Mouse (Mus musculus) WW6 (cell line): Measurements from ENCODE around the gene Fry.
A peak's percentile ranks its signal among the peaks of the same experiment; 100 is the strongest.

Experiments used
- DNase-seq: peaks from one replicate; pipeline ENCODE4 v3.0.0-alpha.2; 2013; ENCODE audit warnings: low read depth, low spot score

Gene Fry

DNA sequence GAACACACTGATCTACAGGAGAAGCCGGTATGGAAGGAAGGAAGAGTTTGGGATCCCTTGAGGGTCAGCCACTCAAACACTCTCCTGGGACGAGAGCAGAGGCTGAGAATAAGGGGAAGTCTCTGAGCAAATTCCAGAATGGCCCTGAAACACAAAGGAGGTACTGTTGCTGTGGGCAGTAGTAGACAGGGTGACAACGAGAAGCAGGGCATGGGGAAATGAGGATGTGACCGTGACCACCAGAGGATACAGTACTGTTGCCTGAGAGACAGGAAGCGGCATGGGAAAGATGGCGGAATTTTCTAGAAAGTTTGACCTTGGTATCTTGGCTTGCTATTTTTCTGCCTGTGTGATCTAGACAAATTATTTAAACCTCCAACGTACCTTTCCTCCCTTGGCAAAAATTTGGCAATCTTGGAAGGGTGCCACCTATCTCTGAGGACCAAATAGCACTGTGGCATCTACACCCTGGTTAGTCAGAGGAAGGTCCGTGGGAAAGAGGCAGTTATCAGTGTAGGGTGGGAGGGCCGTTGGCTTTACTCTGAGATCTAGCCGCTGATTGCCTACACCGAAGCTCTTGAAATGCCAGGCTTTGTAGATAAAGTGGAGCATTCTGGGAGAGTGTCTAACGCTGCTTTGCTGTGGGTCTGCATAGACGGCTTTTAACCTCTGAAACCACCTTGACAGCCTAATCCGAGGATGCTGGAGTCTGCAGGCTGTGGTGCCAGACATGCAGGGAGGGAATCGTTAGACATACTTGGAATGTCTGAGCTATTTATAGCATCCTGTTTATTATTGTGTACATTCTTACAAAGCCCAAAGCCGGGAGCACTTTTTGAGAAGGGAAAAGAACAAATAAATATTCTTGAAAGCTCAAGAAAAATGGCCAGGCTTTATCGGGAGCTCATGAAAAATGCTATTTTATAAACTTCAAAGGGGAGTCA, 266.1 kb downstream of the Fry start:
- no peak for DNase-seq

DNA sequence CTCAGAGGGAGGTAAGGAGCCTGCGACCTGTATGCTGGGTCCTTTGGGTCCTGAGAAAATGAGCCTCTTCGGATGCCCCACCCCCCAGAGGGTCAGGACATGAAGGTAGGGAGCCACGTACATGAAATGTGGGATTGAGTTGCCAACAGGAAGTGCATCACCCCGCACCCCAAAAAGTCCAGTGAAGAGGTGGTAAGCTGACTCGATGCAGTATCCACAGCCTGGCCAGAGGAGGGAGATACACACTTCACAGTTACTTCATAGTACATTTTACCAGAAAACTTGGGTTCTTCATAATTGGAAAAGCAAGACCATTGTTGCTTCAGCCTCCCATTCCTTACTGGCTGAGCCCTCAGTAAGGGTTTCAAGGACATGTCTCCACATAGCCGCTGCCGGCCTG, 266.8 kb downstream of the Fry start:
- DNase-seq, result no peak

DNA sequence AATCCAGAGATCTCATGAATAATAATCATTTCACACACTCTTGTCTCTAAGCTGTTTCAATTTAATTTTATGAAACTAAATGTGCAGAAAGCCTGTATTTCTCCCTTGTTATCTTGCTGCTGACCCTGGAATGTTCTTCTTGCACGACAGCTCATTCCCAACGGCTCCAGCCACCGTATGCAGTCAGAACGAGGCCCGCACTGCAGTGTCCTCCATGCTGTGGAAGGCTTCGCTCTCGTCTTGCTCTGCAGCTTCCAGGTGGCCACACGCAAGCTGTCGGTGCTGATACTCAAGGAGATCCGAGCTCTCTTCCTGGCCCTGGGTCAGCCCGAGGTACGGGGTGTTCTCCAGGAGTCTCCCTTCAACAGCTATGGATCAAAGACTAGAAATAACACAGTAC, 270.2 kb downstream of the Fry start:
- DNase-seq, result no peak

GRCm38 (mm10) chr5:150389589-150390377, 271.3 kb downstream of the Fry start:
- DNase-seq, result no peak

DNA sequence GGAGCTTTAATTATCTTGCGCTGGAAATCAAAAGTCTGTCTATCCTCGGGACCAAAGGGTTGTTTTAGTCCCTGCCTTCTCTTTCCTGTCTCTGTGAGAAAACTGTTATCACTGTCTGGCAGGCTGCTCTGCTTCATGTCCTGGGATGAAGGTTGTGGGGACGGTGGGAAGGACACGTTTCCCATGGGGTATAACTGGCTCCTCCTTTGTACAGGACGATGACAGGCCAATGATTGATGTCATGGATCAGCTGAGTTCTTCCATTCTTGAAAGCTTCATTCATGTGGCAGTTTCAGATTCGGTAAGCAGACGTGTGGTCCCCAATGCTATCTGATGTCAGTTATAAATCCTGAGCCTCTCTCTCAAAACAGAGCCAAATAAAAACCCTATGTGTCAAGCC, 272.0 kb downstream of the Fry start:
- no peak for DNase-seq

- DNase-seq, result no peak
Observed at GRCm38 (mm10) chr5:150394645-150395044, 276.2 kb downstream of the Fry start.

DNA sequence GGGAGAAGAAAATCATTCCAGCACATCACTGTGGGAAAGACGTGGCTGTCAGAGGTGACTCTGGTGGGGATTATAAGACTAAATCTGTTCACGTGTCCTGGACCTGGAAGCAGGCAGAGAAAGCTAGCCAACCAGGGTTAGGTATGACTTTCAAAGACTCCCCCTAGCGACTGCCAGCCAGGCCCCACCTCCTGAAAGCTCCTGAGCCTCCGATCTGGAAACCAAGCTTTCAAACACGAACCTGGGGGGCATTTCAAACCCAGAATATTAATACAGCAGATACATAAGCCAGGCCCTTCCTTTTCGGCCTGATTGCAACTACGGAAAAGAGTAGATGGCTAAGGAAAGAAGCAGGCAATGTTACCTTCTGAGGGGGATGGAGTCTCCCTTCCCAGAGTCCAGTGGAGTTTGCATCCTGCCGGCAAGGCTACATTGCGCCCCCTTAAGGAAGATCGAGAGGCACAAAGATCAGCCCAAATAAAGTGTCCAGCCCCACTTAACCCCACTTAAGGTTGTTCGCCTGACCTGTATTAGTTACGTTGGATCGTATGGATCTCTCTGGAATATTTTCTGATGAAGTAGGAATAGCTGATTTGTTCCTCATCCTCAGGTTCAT, 284.5 kb downstream of the Fry start:
- DNase-seq, result peak; percentile 34

DNA sequence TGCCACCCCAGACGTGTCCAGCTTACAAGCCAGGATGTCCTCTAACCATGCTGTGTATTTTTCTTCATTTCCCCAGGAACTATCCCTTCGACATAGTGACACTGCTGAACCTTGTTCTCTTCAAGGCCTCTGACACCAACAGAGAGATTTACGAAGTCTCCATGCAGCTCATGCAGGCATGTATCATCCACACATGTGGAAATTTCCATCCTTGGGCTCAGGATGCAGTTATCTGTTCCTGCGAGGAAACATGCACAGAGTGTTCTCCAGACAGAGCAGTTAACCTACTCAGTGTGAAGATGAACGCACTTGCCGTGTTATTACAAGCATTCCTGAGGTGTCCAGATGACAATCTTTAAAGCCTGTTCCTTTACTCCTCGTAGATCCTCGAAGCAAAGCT, 286.4 kb downstream of the Fry start:
- DNase-seq, result no peak

- no peak for DNase-seq
Observed at GRCm38 (mm10) chr5:150408979-150409378, 290.5 kb downstream of the Fry start.

- DNase-seq, result no peak
Observed at GRCm38 (mm10) chr5:150409451-150410045, 291.1 kb downstream of the Fry start.

GRCm38 (mm10) chr5:150412750-150413450, 294.5 kb downstream of the Fry start:
- no peak for DNase-seq

DNA sequence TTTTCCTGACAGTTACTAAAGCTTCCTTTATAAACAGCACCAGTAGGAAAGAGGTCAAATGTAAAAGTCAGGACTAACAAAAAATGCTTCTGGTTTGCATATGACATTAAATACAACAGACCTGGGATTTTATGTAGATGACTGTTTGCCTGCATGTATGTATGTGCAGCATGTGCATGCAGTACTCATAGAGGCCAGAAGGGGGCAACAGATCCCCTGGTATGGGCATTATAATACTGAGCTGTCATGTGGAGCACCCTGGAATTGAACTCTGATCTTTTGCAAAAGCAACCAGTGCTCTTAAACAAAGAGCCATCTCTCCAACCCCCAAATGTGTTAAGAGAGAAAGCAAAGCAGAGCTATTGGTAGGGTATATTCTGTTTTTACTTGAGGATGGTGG, 296.4 kb downstream of the Fry start:
- no peak for DNase-seq

DNA sequence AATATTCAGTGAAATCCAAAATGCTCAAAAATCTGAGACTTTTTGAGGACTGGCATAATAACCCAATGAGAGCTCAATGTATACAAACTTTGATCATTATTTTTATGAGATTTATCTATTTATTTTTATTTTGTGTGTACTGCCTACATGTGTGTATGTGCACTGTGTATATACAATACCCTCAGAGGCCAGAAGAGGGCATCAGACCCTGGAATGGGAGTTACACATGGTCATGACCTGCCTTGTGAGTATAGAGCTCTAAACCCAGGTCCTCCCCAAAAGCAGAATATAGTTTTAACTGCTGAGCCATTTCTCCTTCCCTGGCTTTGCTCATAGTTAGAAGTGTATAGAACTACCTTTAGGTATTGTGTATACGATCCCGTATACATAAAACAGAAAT, 298.8 kb downstream of the Fry start:
- no peak for DNase-seq

DNA sequence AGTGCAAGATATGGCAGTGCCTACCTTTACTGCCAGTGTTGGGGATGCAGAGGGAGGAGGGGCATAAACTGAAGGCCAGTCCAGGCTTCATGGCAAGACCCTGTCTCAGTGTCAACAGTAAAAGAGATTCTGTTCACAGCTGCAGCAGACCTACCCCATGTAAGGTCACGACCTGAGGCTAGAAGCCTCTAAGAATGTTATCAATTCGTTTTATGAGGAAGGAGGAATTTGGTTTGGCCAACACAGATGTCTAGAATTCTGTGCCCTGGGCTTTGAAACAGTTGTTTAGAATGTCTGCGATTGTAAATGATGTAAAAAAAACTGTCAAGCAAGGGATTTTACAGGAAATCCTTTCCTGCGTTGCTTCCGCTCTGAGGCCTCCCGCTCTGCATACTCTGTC, 299.6 kb downstream of the Fry start:
- no peak for DNase-seq

GRCm38 (mm10) chr5:150425038-150425437, 306.6 kb downstream of the Fry start:
- no peak for DNase-seq

GRCm38 (mm10) chr5:150426595-150426994, 308.1 kb downstream of the Fry start:
- no peak for DNase-seq

DNA sequence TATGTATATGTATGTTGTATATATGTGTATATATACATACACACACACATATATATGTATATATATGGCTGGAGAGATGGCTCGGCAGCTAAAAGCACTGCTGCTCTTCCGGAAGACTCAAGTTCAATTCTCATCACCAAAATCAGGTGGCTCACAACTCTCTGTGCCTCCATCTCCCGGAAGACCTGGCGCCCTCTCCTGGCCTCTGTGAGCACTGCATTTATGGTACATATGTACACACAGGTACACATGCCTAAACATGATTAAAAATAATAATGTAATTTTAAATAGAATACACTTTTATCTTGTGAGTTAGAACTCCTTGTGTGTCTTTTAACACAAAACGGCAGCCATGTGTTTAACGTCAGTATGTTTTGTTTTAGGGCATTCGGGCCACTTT, 312.8 kb downstream of the Fry start:
- no peak for DNase-seq

GRCm38 (mm10) chr5:150432960-150433359, 314.5 kb downstream of the Fry start:
- no peak for DNase-seq

DNA sequence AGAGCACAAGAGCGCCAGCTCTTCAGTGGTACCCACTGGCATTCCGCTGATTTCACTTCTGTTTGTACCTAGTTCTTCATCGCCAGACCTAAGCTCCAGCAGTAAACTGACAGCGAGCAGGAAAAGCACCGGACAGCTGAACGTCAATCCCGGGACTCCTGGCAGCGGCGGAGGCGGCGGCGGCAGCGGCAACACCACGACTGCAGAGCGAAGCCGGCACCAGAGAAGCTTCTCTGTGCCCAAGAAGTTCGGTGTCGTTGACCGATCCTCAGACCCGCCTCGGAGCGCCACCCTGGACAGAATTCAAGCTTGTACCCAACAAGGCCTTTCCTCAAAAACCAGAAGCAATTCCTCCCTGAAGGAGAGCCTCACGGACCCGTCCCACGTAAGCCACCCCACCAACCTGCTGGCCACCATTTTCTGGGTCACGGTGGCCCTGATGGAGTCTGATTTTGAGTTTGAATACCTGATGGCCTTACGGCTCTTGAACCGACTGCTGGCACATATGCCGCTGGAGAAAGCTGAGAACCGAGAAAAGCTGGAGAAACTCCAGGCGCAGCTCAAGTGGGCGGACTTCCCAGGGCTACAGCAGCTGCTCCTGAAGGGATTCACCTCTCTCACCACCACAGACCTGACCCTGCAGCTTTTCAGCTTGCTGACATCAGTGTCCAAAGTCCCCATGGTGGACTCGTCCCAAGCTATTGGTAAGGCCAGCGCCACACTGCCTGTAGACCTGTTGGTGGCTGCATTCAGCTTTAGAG, 318.4 kb downstream of the Fry start:
- no peak for DNase-seq

DNA sequence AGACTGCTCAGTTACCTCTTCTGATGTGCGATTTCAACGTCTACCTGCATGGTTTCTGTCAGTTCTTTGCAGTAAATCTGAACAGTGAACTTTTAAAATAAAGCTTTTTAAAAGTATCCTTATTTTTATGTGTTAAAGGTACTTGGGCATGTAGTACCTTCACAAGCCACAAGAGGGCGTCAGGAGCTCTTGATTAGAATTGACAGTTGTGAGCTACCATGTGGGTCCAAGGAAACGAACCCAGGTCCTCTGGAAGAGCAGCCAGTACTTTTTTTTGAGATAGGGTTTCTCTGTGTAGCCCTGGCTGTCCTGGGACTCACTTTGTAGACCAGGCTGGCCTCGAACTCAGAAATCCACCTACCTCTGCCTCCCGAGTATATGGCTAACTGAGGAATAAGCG, 323.2 kb downstream of the Fry start:
- no peak for DNase-seq
